Mouse (Mus musculus) lung, adult 2 months (tissue): Measurements from ENCODE around the gene Lmod3.

ENCODE experiments used
- CTCF ChIP-seq: fragments of 200-500 bp; IDR thresholded peaks from 2 replicates; pipeline ENCODE4 v1.5.1; 2011; ENCODE audit warnings: mild to moderate bottlenecking, low read length, control low read depth; ENCODE audit not compliant: insufficient read depth
- POLR2A ChIP-seq: fragments of 200-500 bp; IDR thresholded peaks from 2 replicates; pipeline ENCODE4 v1.6.1; 2011; ENCODE audit warnings: low read depth, mild to moderate bottlenecking, control low read depth, low read length, borderline replicate concordance; ENCODE audit errors: extremely low read depth

GRCm38 (mm10) chr6:97283676-97284075, 31.1 kb upstream of the Lmod3 start:
- TF ChIP-seq CTCF = no peak
- no peak for TF ChIP-seq POLR2A
